Mouse (Mus musculus): Measurements from ENCODE around the gene Sox2. TPM values are rescaled to one million over a fixed set of nuclear protein-coding genes. Genes with fewer than 3 reads are reported as not detected.

Sox2 gene
- polyA plus RNA-seq, 1 experiment from 2014 or later: 0.34 TPM

DNA sequence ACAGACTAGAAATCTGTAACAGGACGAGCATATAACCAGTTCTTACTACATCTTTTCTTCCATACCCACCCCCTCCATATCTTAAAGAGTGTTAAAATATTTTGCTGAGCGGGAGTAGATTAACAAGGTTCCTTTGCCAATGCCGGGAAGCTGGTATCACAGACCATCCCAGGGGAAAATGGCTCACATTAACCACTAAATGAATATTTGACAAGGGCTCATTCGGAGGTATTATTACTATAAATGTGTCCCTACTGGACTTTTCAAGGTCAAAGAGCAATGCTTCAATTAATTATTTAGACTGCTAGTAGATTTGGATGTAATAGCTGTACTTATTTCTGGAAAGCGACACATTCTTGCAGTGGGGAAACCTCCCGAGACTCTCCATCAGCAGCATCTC, 4.6 kb downstream of the Sox2 start:
- ATAC-seq (ENCODE audit: insufficient number of reproducible peaks, low FRiP score): no peak
- WGBS: 20% methylated on average over 6 of the region's 6 CpGs
- H3K9ac ChIP-seq: no peak overlapping the region

DNA sequence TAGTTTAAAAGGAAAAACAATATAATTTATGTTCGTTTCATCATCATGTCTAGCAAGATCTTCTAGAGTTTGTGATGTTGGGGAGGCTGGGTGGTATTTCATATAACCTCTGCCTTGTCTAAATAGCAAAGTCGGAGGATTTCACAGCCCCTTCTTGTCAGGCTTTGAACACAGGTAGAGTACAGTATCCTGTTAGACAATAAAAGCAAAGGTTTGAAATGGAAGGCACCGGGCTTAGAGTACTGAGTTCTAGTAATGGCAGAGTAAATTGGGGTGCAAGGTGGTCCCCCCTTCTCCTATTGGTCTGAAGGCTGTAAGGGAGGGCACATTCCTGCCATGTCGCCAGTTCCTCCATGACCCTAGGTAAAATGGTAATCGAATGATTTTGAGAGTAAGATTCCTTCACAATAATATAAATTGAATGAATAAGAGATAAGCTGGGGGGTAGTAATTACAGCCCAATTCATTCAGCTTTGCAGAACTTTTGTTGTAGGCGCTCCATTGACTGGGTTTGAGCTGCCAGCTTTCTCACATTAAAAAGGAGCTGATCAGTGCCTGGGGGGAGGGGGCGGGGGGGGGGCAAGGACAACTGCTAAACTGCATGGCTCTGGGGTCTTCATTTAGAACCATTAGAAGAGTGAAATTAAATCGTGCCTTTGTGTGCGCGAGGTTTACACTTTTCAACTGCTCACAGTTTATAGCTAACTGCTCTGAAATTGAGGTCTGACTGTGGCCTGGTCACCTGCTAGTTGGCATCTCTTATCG, 5.3 kb downstream of the Sox2 start:
- peaks cover 75% of the 10 kb centered on the region for H3K27me3 ChIP-seq (replicated peaks)
- no peaks in the 10 kb centered on the region for H3K36me3 ChIP-seq
- no peak overlapping the region for H3K4me3 ChIP-seq
- H3K9ac ChIP-seq: no peak overlapping the region
- ATAC-seq (ENCODE audit: insufficient number of reproducible peaks, low FRiP score): no peak
- no peaks in the 10 kb centered on the region for H3K9me3 ChIP-seq (replicated peaks)
- no peak overlapping the region for H3K4me2 ChIP-seq
- peaks cover 8% of the 10 kb centered on the region for H3K4me1 ChIP-seq (replicated peaks)
- H3K27ac ChIP-seq (ENCODE audit: poor library complexity, severe bottlenecking): no peak overlapping the region
- 10% methylated on average over 11 of the region's 11 CpGs for WGBS

More for the DNA sequence above, 4.6 kb downstream of the Sox2 start:
- Histone ChIP-seq H3K4me1 (replicated peaks) (peaks cover 12% of the 10 kb centered on the region), H3K27me3 (replicated peaks) (peaks cover 75% of the 10 kb centered on the region), H3K4me3 (no peak overlapping the region), H3K27ac (ENCODE audit: poor library complexity, severe bottlenecking) (no peak overlapping the region), H3K36me3 (no peaks in the 10 kb centered on the region), H3K9me3 (replicated peaks) (no peaks in the 10 kb centered on the region), H3K4me2 (no peak overlapping the region)

DNA sequence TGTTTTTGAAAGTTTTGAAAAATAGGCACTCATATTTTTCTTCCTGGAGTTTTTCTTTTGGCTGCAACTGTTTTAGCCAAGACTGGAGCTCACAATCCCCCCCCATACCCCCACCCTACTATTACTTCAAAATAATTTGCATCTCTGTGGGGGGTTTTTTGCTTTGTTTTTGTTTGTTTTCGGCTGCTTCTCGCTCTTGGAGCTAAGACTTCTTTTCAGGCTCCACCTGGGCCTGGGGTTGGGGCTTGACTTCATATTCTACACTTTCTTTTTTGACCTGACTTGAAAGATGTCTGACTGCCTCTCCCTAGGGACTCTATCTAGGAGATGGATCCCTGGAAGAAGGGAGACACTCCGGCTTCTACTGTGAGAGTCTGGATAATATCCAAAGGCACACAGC, 5.9 kb downstream of the Sox2 start:
- WGBS: 5% methylated on average over 3 of the region's 3 CpGs
- no peak for ATAC-seq (ENCODE audit: insufficient number of reproducible peaks, low FRiP score)
- peaks cover 1% of the 10 kb centered on the region; the same call in 1 of the 2 replicates for H3K4me1 ChIP-seq (replicated peaks)
- H3K4me3 ChIP-seq: no peak overlapping the region
- H3K36me3 ChIP-seq: no peaks in the 10 kb centered on the region
- H3K9ac ChIP-seq: no peak overlapping the region
- peaks cover 75% of the 10 kb centered on the region for H3K27me3 ChIP-seq (replicated peaks)
- H3K27ac ChIP-seq (ENCODE audit: poor library complexity, severe bottlenecking): no peak overlapping the region
- H3K4me2 ChIP-seq: no peak overlapping the region
- no peaks in the 10 kb centered on the region for H3K9me3 ChIP-seq (replicated peaks)

DNA sequence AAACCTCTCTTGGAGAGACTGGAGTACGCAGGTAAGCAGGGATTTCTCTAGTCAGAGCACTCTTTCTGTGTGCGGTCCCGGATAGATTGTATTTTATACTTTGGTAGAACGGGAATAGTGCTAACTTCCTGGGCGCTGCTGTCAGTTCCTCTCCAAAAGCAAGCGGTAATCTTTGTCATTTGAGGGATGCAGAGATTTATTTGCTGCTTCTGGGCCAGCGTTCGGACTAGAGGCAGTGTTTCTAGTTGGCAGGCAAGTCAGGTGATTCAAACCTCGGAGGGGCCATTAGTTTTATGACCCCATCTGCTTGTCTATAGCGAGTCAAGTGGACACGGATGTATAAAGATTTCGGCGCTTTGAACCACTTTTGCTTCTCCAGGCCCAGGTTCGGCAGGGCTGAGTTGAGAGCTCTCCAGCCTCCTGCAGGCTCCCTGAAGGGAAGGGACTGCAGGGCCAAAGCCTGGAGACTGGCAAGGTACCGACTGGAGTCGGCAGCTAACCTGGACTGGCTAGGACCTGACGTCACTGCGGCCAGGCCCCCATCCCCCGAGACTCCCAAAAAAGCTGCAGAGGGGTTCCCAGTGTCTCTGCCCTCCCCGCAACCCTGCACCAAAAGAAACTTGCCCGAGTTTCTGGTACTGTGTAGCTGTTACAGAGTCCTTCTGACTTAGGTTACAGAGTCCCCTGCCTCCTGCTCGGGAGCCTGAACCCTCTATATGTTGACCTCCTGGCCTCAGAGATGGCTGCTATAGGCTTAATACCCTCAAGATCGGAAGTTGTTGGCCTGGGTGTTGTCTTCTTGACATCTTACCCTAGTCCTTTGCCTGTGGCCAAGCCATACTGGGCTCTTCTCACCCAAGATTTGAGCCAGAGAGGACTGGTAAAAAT, 6.9 kb downstream of the Sox2 start:
- ATAC-seq (ENCODE audit: insufficient number of reproducible peaks, low FRiP score): no peak
- no peaks in the 10 kb centered on the region for H3K36me3 ChIP-seq
- no peak overlapping the region for H3K27ac ChIP-seq (ENCODE audit: poor library complexity, severe bottlenecking)
- H3K9me3 ChIP-seq (replicated peaks): no peaks in the 10 kb centered on the region
- no peaks in the 10 kb centered on the region for H3K4me1 ChIP-seq (replicated peaks)
- peaks cover 83% of the 10 kb centered on the region for H3K27me3 ChIP-seq (replicated peaks)
- 6% methylated on average over 23 of the region's 23 CpGs for WGBS
- no peak overlapping the region for H3K9ac ChIP-seq
- no peak overlapping the region for H3K4me2 ChIP-seq
- H3K4me3 ChIP-seq: no peak overlapping the region

DNA sequence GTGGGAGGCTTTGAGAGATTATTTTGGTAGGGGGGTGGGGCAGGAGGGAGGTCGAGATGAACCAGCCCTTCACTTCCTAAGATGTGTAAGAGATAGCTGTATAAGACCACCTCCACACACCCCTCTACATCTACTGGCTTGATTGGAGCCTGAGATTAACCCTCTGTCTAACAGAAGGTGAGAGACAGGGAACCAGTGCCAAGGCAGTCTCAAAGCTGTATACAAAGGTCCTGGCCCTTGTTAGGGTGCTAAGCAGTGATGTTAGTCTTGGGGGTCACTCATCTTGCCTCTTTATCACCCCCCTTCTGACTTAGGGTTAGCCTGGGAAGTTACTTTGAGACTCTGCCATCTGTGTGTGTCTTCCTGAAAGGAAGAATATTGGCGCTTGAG, 7.5 kb downstream of the Sox2 start:
- Histone ChIP-seq H3K4me1 (replicated peaks) (peaks cover 1% of the 10 kb centered on the region; the same call in 1 of the 2 replicates), H3K27ac (ENCODE audit: poor library complexity, severe bottlenecking) (no peak overlapping the region), H3K9ac (no peak overlapping the region), H3K9me3 (replicated peaks) (no peaks in the 10 kb centered on the region), H3K4me3 (no peak overlapping the region), H3K4me2 (no peak overlapping the region), H3K36me3 (no peaks in the 10 kb centered on the region), H3K27me3 (replicated peaks) (peaks cover 85% of the 10 kb centered on the region)
- 38% methylated on average over 2 of the region's 2 CpGs for WGBS
- no peak for ATAC-seq (ENCODE audit: insufficient number of reproducible peaks, low FRiP score)

DNA sequence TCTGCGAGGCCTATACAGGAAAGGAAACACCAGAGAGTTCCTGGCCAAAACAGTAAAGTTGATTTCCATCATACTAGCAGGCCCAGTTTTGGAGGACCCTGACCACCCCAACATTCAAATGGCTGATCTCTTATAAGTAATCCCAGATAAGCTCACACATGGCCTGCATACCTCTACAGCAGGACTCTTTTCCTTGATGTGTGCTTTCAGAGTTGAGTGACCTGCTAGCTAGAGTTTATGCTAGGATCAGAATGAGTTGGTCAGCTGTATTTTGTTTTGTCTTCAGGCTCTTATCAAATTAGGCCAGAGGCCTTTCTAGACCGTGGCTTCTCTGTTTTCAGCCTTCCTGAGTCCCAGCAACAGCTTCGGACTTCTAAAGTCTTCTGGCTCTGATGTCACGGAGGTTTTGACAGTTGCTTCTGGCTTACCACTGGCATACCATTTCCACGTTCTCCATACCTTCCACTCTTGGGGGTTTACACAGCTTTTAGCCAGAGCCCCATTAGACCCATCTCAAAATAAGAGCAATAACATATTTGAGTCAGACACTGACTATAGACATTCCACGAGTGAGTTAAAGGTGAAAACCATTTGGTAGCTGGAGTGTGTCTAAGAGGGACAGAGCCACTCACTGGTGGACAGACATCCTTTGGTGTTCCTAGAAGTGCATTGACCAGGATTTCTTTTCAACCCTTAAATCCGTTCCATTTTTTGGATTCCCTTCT, 8.2 kb downstream of the Sox2 start:
- ATAC-seq (ENCODE audit: insufficient number of reproducible peaks, low FRiP score): no peak
- H3K27me3 ChIP-seq (replicated peaks): peaks cover 91% of the 10 kb centered on the region
- no peak overlapping the region for H3K4me2 ChIP-seq
- H3K36me3 ChIP-seq: no peaks in the 10 kb centered on the region
- peaks cover 8% of the 10 kb centered on the region for H3K4me1 ChIP-seq (replicated peaks)
- H3K9me3 ChIP-seq (replicated peaks): no peaks in the 10 kb centered on the region
- no peak overlapping the region for H3K27ac ChIP-seq (ENCODE audit: poor library complexity, severe bottlenecking)
- H3K4me3 ChIP-seq: no peak overlapping the region
- H3K9ac ChIP-seq: no peak overlapping the region
- WGBS: 42% methylated on average over 7 of the region's 7 CpGs

DNA sequence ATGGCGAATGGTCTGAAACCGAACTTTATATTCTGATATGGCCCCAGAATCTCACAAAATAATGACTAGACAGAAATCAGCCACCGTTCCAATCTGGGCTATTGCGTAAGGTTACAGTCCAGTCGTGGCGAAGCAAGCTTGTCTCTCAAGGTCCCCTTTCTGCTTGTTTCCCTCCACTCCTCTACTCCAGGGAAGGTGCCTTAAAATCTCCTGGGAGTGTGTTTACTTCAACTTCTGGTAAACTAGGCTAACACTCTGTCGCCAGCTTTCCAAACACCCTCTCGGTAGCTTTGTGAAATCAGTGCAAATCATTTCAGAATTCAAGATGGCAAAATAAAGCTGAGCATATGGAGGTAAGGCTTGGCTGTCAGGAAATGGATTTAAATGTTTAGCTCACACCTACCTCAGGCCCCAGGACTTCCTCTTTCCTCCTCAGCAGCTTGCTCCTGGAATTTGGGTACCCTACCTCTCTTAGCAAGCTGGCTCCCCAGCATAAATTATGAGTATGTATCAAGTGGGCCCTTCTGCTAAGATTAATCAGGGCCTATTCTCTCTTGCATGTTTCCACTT, 8.8 kb downstream of the Sox2 start:
- Histone ChIP-seq H3K27me3 (replicated peaks) (peaks cover 92% of the 10 kb centered on the region), H3K9me3 (replicated peaks) (no peaks in the 10 kb centered on the region), H3K27ac (ENCODE audit: poor library complexity, severe bottlenecking) (no peak overlapping the region), H3K4me1 (replicated peaks) (peaks cover 15% of the 10 kb centered on the region), H3K4me3 (no peak overlapping the region), H3K36me3 (no peaks in the 10 kb centered on the region), H3K9ac (no peak overlapping the region), H3K4me2 (no peak overlapping the region)
- ATAC-seq (ENCODE audit: insufficient number of reproducible peaks, low FRiP score): no peak
- 49% methylated on average over 8 of the region's 8 CpGs for WGBS

DNA sequence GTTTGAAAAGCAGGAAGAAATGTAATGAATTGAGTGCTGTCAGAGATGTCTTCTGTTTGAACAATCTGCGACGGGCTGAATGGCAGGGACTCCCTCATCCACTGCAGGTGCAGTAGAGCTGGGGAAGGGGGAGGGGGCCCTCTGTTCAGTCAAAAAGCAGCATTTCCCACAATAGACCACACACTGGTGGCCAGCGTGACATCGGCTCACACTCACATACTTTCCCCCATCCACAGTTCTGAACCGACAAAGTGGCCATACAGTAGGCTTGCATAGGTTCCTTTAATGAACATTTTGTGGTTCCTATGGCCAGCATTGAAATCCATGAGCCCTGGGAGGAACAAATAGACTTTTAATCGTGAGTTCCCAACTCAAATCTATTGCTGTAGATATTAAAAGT, 9.7 kb downstream of the Sox2 start:
- WGBS: 7% methylated on average over 6 of the region's 6 CpGs
- Histone ChIP-seq H3K27me3 (replicated peaks) (peaks cover 95% of the 10 kb centered on the region), H3K4me1 (replicated peaks) (peaks cover 21% of the 10 kb centered on the region), H3K36me3 (no peaks in the 10 kb centered on the region), H3K4me2 (no peak overlapping the region), H3K9me3 (replicated peaks) (no peaks in the 10 kb centered on the region), H3K4me3 (no peak overlapping the region), H3K27ac (ENCODE audit: poor library complexity, severe bottlenecking) (no peak overlapping the region), H3K9ac (no peak overlapping the region)
- ATAC-seq (ENCODE audit: insufficient number of reproducible peaks, low FRiP score): no peak

DNA sequence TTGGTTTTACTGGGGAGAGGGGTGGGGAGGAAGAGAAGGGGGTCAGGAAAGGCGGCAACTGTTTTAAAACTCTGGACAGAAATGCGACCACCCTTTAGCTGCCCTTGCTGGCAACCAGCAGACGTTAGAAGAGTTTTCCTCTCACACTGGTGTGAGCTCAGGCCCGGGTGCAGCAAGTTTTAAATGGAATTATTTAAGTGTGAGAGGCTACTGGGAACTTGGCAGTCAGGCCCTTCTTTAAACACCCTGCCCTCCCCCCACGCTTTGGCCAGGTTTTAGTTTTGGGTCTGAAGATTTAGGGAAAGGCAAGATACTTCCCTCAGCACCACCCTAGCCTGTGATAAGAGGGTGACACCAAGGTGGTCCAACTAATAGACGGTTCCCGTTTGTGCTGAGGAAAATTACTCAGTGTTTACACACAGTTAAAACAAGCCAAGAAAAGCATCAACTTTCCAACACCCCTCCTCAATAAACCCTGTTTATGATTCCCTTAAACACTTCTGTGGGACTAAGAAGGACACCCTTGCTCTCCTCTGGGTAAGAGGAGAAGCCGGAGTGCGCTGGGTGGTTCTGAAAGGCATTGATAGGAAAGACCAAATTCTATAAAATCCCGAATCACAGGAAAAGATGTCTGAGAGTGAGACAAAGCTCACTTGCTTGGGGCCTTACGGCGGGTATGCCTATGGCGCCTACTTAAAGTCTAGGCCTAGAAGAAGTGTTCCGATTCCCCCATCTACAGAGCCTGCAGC, 10.5 kb downstream of the Sox2 start:
- Histone ChIP-seq H3K4me1 (replicated peaks) (peaks cover 26% of the 10 kb centered on the region), H3K9me3 (replicated peaks) (no peaks in the 10 kb centered on the region), H3K36me3 (no peaks in the 10 kb centered on the region), H3K9ac (no peak overlapping the region), H3K4me2 (no peak overlapping the region), H3K27me3 (replicated peaks) (peaks cover 94% of the 10 kb centered on the region), H3K4me3 (no peak overlapping the region), H3K27ac (ENCODE audit: poor library complexity, severe bottlenecking) (no peak overlapping the region)
- 7% methylated on average over 14 of the region's 14 CpGs for WGBS
- no peak for ATAC-seq (ENCODE audit: insufficient number of reproducible peaks, low FRiP score)

DNA sequence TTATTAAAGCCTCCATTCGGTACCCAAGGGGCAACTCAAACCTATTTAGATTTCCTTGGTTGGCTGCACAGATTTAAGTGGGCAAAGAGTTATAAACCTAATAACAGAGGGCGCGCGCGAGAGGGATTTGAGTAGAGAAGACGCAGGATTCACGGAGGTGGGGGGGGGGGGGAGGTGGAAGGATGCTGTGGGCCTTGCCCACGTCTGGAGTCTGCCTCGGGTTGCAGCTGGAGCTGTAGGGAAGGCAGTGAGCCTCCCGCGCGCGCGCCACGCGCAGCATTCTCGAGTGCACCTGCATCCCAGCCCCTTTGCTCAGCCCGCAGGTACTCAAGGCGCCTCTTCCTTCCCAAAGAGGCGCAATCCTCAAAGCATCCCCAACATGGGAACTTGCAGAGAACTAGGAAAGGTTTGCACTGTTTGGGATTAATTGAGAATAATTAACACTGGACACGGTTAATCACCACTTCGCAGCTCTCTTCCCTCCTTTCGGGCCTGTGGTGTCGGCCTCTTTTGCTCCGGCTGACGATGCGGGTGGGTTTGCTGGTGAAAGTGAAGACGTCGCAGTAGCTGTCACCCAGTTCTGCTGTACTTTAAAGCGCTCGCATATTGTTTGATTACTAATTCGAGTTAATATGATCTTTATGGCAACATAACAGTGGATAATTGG, 11.3 kb downstream of the Sox2 start:
- WGBS: 1% methylated on average over 32 of the region's 32 CpGs

More for the DNA sequence above, 11.3 kb downstream of the Sox2 start:
- ATAC-seq (ENCODE audit: insufficient number of reproducible peaks, low FRiP score): no peak
- peaks cover 26% of the 10 kb centered on the region for H3K4me1 ChIP-seq (replicated peaks)
- no peaks in the 10 kb centered on the region for H3K36me3 ChIP-seq
- H3K27ac ChIP-seq (ENCODE audit: poor library complexity, severe bottlenecking): no peak overlapping the region
- no peak overlapping the region for H3K4me3 ChIP-seq
- no peaks in the 10 kb centered on the region for H3K9me3 ChIP-seq (replicated peaks)
- no peak overlapping the region for H3K9ac ChIP-seq
- H3K4me2 ChIP-seq: no peak overlapping the region
- peaks cover 95% of the 10 kb centered on the region for H3K27me3 ChIP-seq (replicated peaks)
